Mouse (Mus musculus): ENCODE data around the gene Creg1. TPM values are rescaled to one million over a fixed set of nuclear protein-coding genes. Genes with fewer than 3 reads are reported as not detected.

Gene Creg1
- total RNA-seq, 2 experiments from 2014 or later = 47.7 to 55.7 TPM

DNA sequence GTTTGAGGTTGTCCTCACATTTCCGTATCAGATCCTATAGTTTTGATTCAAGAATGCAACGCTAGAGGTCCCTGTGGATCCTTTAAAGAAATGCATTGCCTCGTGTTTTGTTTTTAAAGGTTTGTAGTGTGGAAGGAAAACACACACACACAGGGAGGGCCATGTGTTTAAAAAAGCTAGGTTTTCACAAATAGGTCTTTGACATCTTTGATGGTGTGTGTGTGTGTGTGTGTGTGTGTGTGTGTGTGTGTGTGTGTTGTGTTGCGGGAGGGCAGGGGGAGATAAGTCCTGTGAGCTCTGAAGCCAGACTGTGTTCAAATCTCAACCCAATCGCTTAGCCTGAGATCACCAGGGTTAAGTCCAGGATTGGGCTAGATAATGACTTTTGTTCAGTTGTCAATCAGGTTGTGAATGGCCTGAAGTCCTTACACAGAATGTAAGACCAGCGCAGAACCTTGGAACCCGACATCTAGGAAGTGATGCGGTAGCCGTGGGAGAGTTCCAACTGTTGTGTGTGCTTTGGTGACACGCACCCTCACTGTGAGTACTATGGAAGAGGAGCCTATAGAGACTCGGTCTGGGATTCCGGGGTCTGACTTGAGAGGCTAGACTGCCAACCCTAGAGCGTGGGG, 16.5 kb downstream of the Creg1 start:
- intact Hi-C loops (cut with DNase I) = loop anchor here (5.0 kb wide), 1 partner anchor 187 kb away; no protein-coding TSS in a partner anchor
- no peak for DNase-seq

DNA sequence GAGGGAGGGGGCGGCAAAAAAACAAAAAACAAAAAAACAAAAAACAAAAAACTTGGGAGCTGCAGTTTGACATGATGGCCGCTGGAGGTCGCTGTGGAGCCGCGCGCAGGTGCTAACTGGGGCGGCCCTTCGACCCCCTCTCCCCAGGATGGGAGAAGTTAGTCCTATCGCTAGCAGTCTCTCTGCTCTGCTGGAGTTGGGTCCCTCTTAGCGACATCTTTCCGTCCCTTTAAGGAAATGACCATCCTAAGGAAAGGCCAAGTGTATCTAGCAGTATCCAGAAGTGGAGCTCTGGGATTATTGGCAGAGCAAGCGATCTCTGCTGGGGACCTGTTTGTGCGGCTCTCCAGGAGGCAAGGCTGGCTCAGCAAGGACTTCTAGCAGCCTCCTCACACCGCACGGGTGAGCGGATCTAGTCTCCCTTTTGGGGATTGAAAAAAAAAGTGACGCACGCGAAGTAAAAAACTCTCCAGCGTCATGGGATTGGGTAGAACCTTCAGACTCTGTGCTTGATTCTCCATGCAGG, 17.1 kb downstream of the Creg1 start:
- intact Hi-C loops (cut with DNase I) = no loop called here
- no peak for DNase-seq

GRCm38 (mm10) chr1:165781426-165781825, 17.9 kb downstream of the Creg1 start:
- intact Hi-C loops (cut with DNase I) = no loop called here

GRCm38 (mm10) chr1:165781911-165782310, 18.4 kb downstream of the Creg1 start:
- intact Hi-C loops (cut with DNase I) = loop anchor here (2.0 kb wide), 2 partner anchors 75 to 373 kb away; no protein-coding TSS in a partner anchor
- no peak for DNase-seq

More at GRCm38 (mm10) chr1:165781426-165781825, 17.9 kb downstream of the Creg1 start:
- no peak for DNase-seq

- DNase-seq = no peak
- intact Hi-C loops (cut with DNase I) = no loop called here
These were observed 22.8 kb downstream of the Creg1 start for GRCm38 (mm10) chr1:165786296-165786695.

DNA sequence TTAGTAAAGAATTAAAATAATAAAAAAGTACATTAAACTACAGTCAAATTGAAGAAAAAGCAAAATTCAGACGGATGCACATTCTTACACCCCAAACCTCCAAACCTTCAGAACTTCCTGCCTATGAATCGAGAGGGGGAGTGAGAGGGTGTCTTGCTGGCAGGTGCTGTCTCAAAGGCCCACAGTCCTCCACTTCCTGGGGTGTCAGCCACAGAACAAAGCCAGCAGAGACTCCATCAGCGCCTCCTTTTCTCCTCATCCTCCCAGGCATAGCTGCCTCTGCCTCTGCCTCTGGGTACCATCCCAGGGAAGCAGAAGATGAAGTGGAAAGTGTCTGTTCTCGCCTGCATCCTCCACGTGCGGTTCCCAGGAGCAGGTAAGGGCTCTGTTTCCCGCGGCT, 25.0 kb downstream of the Creg1 start, which contains the start of gene Cd247:
Gene Cd247, plus strand, starts transcription at position 171 of the 400 bp plus-strand sequence.
- DNase-seq = no peak
- intact Hi-C loops (cut with DNase I) = no loop called here

DNA sequence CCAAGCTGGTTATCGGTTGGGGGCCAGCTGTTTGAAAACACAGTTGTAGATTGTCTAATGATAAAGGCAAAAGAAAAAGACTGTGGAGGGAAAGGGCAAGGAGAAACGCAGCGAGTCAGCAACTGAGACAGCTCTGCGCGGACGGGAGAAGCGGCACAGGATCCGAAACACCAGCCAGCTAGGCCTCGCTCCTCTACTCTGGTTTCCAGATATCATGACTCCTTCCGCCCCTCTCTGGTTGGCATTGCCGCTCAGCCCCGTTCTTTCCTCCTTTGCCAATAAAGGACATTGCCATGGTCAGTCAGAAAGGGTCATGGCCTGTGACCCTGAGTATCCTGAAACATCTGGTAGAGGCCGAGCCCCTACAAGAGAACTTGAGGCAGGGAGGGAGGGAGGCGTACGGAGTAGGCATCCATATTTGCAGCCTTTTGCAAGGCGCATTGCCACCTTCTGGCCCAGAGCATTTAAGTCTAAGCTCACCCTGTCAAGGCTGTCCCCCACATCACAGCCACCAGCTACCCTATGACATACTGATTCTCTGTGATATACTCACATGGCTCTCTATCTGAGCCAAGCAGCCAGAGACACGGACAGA, 25.6 kb downstream of the Creg1 start:
- intact Hi-C loops (cut with DNase I) = no loop called here
- DNase-seq = no peak

DNA sequence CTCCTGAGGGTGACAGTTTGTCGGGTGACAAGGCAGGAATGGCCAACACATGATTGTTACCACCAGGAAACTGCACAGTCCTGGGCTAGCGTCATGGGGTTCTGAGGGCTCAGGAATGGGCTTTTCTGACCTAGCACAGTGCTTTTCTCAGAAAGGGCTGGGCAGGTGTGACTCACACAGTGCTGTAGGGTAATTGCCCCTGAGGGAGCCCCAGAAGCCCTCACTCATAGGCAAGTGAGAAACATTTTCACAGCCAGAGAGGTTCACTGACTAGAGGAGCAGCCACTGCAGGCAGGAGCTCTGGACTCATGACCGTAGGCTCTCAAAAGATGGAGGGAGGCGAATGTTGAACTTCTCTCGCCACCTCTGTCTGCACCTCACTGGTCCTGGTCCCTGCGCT, 26.4 kb downstream of the Creg1 start:
- intact Hi-C loops (cut with DNase I) = no loop called here
- DNase-seq = no peak

GRCm38 (mm10) chr1:165790461-165791210, 27.1 kb downstream of the Creg1 start:
- no peak for DNase-seq
- intact Hi-C loops (cut with DNase I) = no loop called here

DNA sequence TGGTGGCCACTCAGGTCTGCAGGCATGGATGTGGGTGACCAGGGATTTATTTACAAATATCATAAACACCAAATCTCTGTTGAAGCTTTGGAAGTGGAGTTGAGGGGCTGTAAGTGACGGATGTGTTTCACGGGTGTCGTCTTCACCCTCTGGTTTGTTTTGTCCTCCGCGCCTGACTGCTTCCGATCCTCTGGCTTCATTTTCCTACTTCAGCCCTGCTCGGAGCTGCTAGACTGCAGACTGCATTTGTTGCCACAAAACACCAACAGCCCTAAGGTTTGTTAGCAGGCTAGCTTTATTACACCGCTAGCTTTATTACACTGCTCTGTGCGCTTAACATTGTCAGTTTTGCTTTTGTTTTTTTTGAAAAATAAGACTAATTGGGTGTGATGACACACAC, 27.9 kb downstream of the Creg1 start:
- intact Hi-C loops (cut with DNase I) = no loop called here
- no peak for DNase-seq

- DNase-seq = no peak
- intact Hi-C loops (cut with DNase I) = no loop called here
These were observed 38.3 kb downstream of the Creg1 start for GRCm38 (mm10) chr1:165801709-165802310.

DNA sequence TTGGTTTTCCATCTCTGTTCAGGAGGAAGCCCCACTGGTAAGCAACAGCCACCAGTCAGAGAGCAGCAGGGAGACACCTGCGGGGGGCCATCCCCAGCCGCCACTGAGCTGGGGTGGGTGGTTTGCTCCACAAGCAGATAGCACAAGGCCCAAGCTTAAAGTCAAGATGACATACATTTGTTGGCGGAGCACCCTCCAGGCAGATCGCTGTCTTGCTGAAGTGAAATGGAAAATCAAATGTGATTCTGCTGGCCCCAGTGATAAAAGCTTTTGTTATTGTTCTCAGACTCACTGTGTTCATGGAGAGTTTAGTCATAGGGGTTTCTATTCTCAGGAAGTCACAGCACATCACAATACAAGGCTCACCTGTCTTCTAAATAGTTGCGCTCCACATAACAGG, 39.6 kb downstream of the Creg1 start:
- intact Hi-C loops (cut with DNase I) = no loop called here
- DNase-seq = no peak

- no peak for DNase-seq
- intact Hi-C loops (cut with DNase I) = no loop called here
These were observed 40.6 kb downstream of the Creg1 start for GRCm38 (mm10) chr1:165804133-165804532.

DNA sequence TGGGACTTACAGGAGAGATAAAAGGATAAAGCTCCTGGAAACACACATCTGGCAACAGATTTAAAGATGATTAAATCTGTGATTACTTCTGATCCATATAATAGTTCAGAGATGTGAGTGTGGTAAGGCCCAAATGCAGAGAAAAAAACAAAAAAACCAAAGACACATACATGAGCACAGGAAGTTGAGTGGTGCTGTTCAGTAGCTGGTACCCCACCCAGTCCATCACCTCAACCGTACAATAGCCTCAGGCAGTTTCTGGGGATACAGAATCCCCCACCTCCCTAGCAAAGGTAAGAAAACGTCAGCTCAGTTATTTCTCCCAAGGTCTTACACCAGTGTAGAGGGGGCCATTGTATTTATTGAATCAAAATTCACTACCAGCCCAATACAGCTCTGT, 47.1 kb downstream of the Creg1 start:
- no peak for DNase-seq
- intact Hi-C loops (cut with DNase I) = no loop called here

- intact Hi-C loops (cut with DNase I) = no loop called here
- no peak for DNase-seq
These were observed 47.6 kb downstream of the Creg1 start for GRCm38 (mm10) chr1:165811170-165811569.

DNA sequence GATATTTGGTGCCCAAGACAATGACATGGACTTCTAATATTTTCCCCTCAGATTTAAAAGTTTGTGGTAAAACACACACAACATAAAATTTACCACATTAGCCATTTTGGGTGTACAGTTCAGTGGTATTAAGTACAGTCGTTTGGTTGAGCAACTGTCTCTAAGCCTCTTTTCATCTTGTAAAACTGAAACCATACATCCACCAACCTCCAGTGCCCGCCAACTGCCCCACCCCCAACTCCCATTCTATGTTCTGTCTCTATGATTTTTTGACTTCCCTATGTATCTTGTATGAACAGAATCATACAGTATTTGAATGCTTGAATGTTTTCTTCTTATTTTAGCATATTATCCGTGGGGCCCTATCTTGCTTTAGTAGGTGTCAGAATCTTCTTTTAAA, 49.2 kb downstream of the Creg1 start:
- intact Hi-C loops (cut with DNase I) = no loop called here
- no peak for DNase-seq

DNA sequence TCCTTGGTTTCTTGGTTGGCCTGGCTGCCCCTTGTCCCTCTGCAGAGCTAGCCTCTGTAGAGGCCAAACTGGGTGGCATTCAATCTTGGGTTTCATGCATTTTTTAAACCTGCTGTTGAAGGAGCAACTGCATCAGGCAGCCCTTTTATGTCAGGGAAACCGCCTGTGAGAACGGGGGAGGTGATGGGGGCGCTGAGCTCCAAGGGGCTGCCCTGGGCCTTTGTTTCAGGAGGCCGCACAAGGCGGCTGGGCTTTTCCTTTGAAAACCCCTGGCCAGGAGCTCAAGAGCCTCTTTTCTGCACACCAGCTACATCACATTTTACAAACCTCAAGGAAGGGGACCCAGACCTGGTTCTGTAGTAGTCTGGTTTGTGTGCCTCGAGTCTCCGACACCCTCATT, 50.6 kb downstream of the Creg1 start:
- intact Hi-C loops (cut with DNase I) = no loop called here
- no peak for DNase-seq

DNA sequence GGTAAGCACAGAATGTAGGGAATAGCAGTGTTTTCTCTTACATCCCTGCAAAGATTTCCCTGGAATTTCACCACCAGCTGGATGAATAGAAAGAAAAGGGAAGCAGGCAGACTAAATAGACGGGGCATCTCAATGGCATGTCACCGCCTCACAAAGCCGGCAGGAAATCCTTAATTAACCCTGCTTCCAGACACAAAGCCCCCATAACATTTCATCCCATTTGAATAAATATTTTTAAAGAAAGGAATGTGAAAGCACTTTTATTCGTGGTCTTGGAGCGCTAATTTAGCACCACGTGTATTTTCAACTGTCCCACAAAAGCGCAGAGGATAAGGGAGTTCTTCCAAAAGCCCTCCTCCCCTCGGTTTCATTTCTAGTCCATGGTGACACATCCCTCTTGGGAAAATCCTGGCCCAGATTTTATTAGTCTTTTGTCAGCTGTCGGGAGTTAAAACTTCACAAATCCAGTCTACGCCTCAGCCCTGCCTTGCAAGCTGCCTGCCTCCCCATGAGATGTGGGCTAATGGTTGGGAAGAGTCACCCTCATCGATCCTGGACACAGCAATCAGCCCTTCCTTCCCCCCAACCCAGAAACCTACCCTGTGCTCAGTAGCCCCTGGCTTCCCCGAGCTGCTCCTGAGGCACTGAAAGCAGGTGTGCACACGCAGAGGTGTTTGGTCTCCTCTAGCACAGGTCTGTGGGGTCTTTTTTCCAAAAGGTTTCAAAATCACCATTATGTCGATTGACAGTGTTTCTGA, 51.2 kb downstream of the Creg1 start:
- no peak for DNase-seq
- intact Hi-C loops (cut with DNase I) = no loop called here

DNA sequence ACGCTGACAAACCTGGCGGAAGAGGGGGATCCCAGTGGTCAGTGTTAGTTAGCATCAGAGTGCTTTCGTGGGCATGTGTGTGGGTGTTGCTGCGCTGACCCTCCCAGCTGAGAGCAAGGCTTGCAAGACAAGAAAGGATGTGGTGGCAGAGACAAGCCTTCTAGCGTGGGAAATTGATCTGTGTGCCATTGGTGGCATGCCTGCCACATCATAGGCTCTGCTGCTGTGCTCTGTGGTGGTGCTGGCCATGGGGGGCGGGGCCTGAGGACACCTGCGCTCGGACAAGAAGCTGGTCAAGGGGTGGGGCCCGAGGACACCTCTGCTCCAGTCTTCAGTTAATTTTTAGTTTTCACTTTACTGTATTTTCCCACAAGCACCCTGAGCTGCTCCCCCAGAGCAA, 52.8 kb downstream of the Creg1 start:
- intact Hi-C loops (cut with DNase I) = no loop called here

GRCm38 (mm10) chr1:165817264-165817663, 53.7 kb downstream of the Creg1 start:
- no peak for DNase-seq
- intact Hi-C loops (cut with DNase I) = no loop called here

More for the DNA sequence above, 52.8 kb downstream of the Creg1 start:
- no peak for DNase-seq
